19 mouse cellular contexts compared by ENCODE assay signal in the genomic region with DNA sequence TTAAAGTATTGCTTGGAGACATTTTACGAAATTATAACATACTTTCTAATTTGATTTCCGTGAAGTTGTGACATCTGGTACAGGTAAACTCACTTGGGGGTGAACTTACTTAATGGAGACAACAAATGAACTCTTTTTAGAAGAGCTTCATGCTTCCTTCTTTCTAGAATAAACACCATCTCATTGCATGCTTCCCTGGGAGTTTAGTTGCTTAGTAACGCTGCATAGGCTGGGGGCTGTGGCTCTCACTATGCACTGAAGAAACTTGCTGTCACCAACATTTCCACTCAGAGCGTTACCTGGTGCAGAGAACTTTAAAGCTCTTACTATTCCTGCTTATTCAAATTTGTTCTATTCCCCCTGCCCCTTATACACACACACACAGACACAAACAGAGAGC.
A peak's percentile ranks its signal among the peaks of the same experiment; 100 is the strongest.
DNase-seq lines count a peak whose midpoint lies in the region; ATAC-seq lines count a peak whose summit lies in the region.
"Had no signal": no experiment of that assay in that cellular context is flagged by ENCODE, and none has a peak within 500 bp of the region (broad histone marks: within the 10 kb centered on the region; RNA-seq: fewer than 3 reads in every experiment).

No protein-coding gene starts in this region.

- H3K36me3 ChIP-seq in forebrain, embryonic 11.5 days (ENCODE audit: control insufficient read depth, insufficient read depth, low read length) = no peaks in the 10 kb centered on the region
- H3K36me3 ChIP-seq in forebrain, embryonic 10.5 days (replicated peaks) = no peaks in the 10 kb centered on the region
- no peaks in the 10 kb centered on the region for H3K36me3 ChIP-seq in midbrain, embryonic 11.5 days (ENCODE audit: control insufficient read depth, insufficient read depth, low read length)
- H3K36me3 ChIP-seq in midbrain, embryonic 10.5 days = no peaks in the 10 kb centered on the region
- no peaks in the 10 kb centered on the region for H3K36me3 ChIP-seq in forebrain, embryonic 16.5 days (ENCODE audit: control insufficient read depth, insufficient read depth)
- no peaks in the 10 kb centered on the region for H3K36me3 ChIP-seq in midbrain, embryonic 16.5 days (ENCODE audit: control insufficient read depth, insufficient read depth, low read length)
- H3K36me3 ChIP-seq: embryonic facial prominence, embryonic 13.5 days; intestine, embryonic 15.5 days; kidney, embryonic 15.5 days; neural tube, embryonic 12.5 days; stomach, embryonic 15.5 days had no signal

- no peak overlapping the region for H3K4me3 ChIP-seq in forebrain, embryonic 11.5 days (ENCODE audit: low read depth, low read length)
- no peak overlapping the region for H3K4me3 ChIP-seq in forebrain, embryonic 10.5 days
- H3K4me3 ChIP-seq in midbrain, embryonic 11.5 days (ENCODE audit: low read depth, low read length) = no peak overlapping the region
- H3K4me3 ChIP-seq in midbrain, embryonic 10.5 days = no peak overlapping the region
- H3K4me3 ChIP-seq in forebrain, embryonic 16.5 days (replicated peaks; ENCODE audit: low read length) = no peak overlapping the region
- no peak overlapping the region for H3K4me3 ChIP-seq in midbrain, embryonic 16.5 days (ENCODE audit: low read depth, low read length)
- H3K4me3 ChIP-seq: embryonic facial prominence, embryonic 13.5 days; intestine, embryonic 15.5 days; kidney, embryonic 15.5 days; layer of hippocampus, adult 2 months; neural tube, embryonic 12.5 days; stomach, embryonic 15.5 days had no signal

- H3K9ac ChIP-seq in forebrain, embryonic 11.5 days (ENCODE audit: low read length) = no peak overlapping the region
- H3K9ac ChIP-seq in midbrain, embryonic 11.5 days (ENCODE audit: low read length) = no peak overlapping the region
- no peak overlapping the region for H3K9ac ChIP-seq in forebrain, embryonic 16.5 days (replicated peaks; ENCODE audit: low read depth, low read length)
- H3K9ac ChIP-seq in midbrain, embryonic 16.5 days (ENCODE audit: low read depth, low read length) = no peak overlapping the region
- H3K9ac ChIP-seq: embryonic facial prominence, embryonic 13.5 days; intestine, embryonic 15.5 days; kidney, embryonic 15.5 days; neural tube, embryonic 12.5 days; stomach, embryonic 15.5 days had no signal

- no peak overlapping the region for H3K4me2 ChIP-seq in forebrain, embryonic 11.5 days (ENCODE audit: low read depth, low read length, severe bottlenecking)
- no peak overlapping the region for H3K4me2 ChIP-seq in midbrain, embryonic 11.5 days
- H3K4me2 ChIP-seq in forebrain, embryonic 16.5 days (ENCODE audit: low read length) = no peak overlapping the region
- H3K4me2 ChIP-seq in midbrain, embryonic 16.5 days (ENCODE audit: low read length) = no peak overlapping the region
- H3K4me2 ChIP-seq: embryonic facial prominence, embryonic 13.5 days; intestine, embryonic 15.5 days; kidney, embryonic 15.5 days; neural tube, embryonic 12.5 days; stomach, embryonic 15.5 days had no signal

- H3K4me1 ChIP-seq in forebrain, embryonic 11.5 days (replicated peaks; ENCODE audit: control insufficient read depth, insufficient read depth, low read length) = peaks cover 7% of the 10 kb centered on the region
- peaks cover 39% of the 10 kb centered on the region for H3K4me1 ChIP-seq in forebrain, embryonic 10.5 days
- no peaks in the 10 kb centered on the region; the same call in 1 of the 2 replicates for H3K4me1 ChIP-seq in midbrain, embryonic 11.5 days (ENCODE audit: control insufficient read depth, insufficient read depth, low read length)
- peaks cover 21% of the 10 kb centered on the region for H3K4me1 ChIP-seq in midbrain, embryonic 10.5 days
- H3K4me1 ChIP-seq in forebrain, embryonic 16.5 days (replicated peaks; ENCODE audit: control insufficient read depth, insufficient read depth, low read length) = peaks cover 12% of the 10 kb centered on the region
- H3K4me1 ChIP-seq in midbrain, embryonic 16.5 days (ENCODE audit: control insufficient read depth, insufficient read depth, low read length) = peaks cover 4% of the 10 kb centered on the region; the same call in 1 of the 2 replicates
- H3K4me1 ChIP-seq: intestine, embryonic 15.5 days; kidney, embryonic 15.5 days; stomach, embryonic 15.5 days had no signal

- no peaks in the 10 kb centered on the region for H3K9me3 ChIP-seq in forebrain, embryonic 11.5 days (ENCODE audit: control insufficient read depth, low read length)
- no peaks in the 10 kb centered on the region for H3K9me3 ChIP-seq in forebrain, embryonic 10.5 days
- H3K9me3 ChIP-seq in midbrain, embryonic 11.5 days (ENCODE audit: control insufficient read depth, low read length) = no peaks in the 10 kb centered on the region
- H3K9me3 ChIP-seq in midbrain, embryonic 10.5 days (replicated peaks) = no peaks in the 10 kb centered on the region
- no peaks in the 10 kb centered on the region for H3K9me3 ChIP-seq in forebrain, embryonic 16.5 days (ENCODE audit: control insufficient read depth, low read length)
- 0 out of 2 replicates have a peak, but pooled peaks cover 4% of the 10 kb centered on the region for H3K9me3 ChIP-seq in midbrain, embryonic 16.5 days (replicated peaks; ENCODE audit: control insufficient read depth, low read length, poor library complexity, severe bottlenecking)
- H3K9me3 ChIP-seq: embryonic facial prominence, embryonic 13.5 days; intestine, embryonic 15.5 days; kidney, embryonic 15.5 days; neural tube, embryonic 12.5 days; stomach, embryonic 15.5 days had no signal

- WGBS in forebrain, embryonic 11.5 days = 38% methylated on average over 4 of the region's 4 CpGs
- WGBS in forebrain, embryonic 10.5 days = 58% methylated on average over 4 of the region's 4 CpGs
- 47% methylated on average over 4 of the region's 4 CpGs for WGBS in midbrain, embryonic 11.5 days
- 49% methylated on average over 4 of the region's 4 CpGs for WGBS in midbrain, embryonic 10.5 days
- WGBS in forebrain, embryonic 16.5 days = 20% methylated on average over 4 of the region's 4 CpGs
- 32% methylated on average over 4 of the region's 4 CpGs for WGBS in midbrain, embryonic 16.5 days

- no peak overlapping the region for H3K27ac ChIP-seq in forebrain, embryonic 11.5 days (ENCODE audit: low read depth, low read length)
- no peak overlapping the region for H3K27ac ChIP-seq in forebrain, embryonic 10.5 days
- H3K27ac ChIP-seq in midbrain, embryonic 11.5 days (ENCODE audit: low read depth, low read length) = no peak overlapping the region
- no peak overlapping the region for H3K27ac ChIP-seq in midbrain, embryonic 10.5 days (replicated peaks)
- no peak overlapping the region for H3K27ac ChIP-seq in forebrain, embryonic 16.5 days (ENCODE audit: low read length)
- H3K27ac ChIP-seq in midbrain, embryonic 16.5 days (ENCODE audit: low read length) = no peak overlapping the region
- H3K27ac ChIP-seq: embryonic facial prominence, embryonic 13.5 days; intestine, embryonic 15.5 days; kidney, embryonic 15.5 days; layer of hippocampus, adult 2 months; neural tube, embryonic 12.5 days; stomach, embryonic 15.5 days had no signal

- 0 out of 2 replicates have a peak, but pooled peaks have one; percentile 34 for ATAC-seq in forebrain, embryonic 11.5 days (replicated peaks; ENCODE audit: low FRiP score)
- ATAC-seq in midbrain, embryonic 11.5 days (ENCODE audit: low FRiP score) = peak; percentile 70; the same call in 1 of the 2 replicates
- ATAC-seq in forebrain, embryonic 16.5 days = peak; percentile 52; the same call in 1 of the 2 replicates
- ATAC-seq in midbrain, embryonic 16.5 days = peak; percentile 87
- ATAC-seq in megakaryocyte, adult 5-6 weeks (ENCODE audit: poor library complexity, severe bottlenecking) = no peak
- ATAC-seq: Patski had no signal

- DNase-seq in forebrain, embryonic 11.5 days (ENCODE audit: low spot score) = no peak
- no peak for DNase-seq in forebrain, embryonic 10.5 days (ENCODE audit: extremely low spot score, low spot score)
- DNase-seq in midbrain, embryonic 11.5 days (ENCODE audit: low spot score, missing footprints) = peak; percentile 85
- no peak for DNase-seq in midbrain, embryonic 10.5 days (ENCODE audit: low spot score)
- no peak for DNase-seq in urinary bladder, postnatal 14 days (ENCODE audit: low spot score)
- DNase-seq: cerebellum, postnatal 25 days; gastrocnemius, postnatal 14 days; heart, postnatal 14 days; thymus, postnatal 36 days had no signal

- H3K27me3 ChIP-seq in forebrain, embryonic 11.5 days (ENCODE audit: control insufficient read depth, insufficient read depth, low read length) = no peaks in the 10 kb centered on the region
- no peaks in the 10 kb centered on the region for H3K27me3 ChIP-seq in forebrain, embryonic 10.5 days (ENCODE audit: poor library complexity, severe bottlenecking)
- H3K27me3 ChIP-seq in midbrain, embryonic 11.5 days (ENCODE audit: control insufficient read depth, insufficient read depth, low read length) = no peaks in the 10 kb centered on the region
- no peaks in the 10 kb centered on the region; the same call in 1 of the 2 replicates for H3K27me3 ChIP-seq in midbrain, embryonic 10.5 days (ENCODE audit: low read depth, poor library complexity, severe bottlenecking)
- H3K27me3 ChIP-seq in forebrain, embryonic 16.5 days (replicated peaks; ENCODE audit: control insufficient read depth, insufficient read depth, low read length) = no peaks in the 10 kb centered on the region
- no peaks in the 10 kb centered on the region for H3K27me3 ChIP-seq in midbrain, embryonic 16.5 days (ENCODE audit: control insufficient read depth, insufficient read depth, low read depth, low read length)
- H3K27me3 ChIP-seq: embryonic facial prominence, embryonic 13.5 days; intestine, embryonic 15.5 days; kidney, embryonic 15.5 days; Patski; stomach, embryonic 15.5 days had no signal
